Mouse (Mus musculus) heart, postnatal 0 days (tissue): ENCODE data around the gene Mast3. TPM values are rescaled to one million over a fixed set of nuclear protein-coding genes. Genes with fewer than 3 reads are reported as not detected.
A peak's percentile ranks its signal among the peaks of the same experiment; 100 is the strongest.

Source experiments
- ATAC-seq: fragments of 200-750 bp; cut with Nextera tagmentation; 2 replicates; pipeline ENCODE4 v1.8.0; 2017; ENCODE audit warnings: low read depth, moderate number of reproducible peaks, moderate library complexity; ENCODE audit not compliant: insufficient read depth
- DNase-seq: peaks from one replicate; pipeline ENCODE4 v3.0.0-alpha.2; 2016; ENCODE audit warnings: low spot score
- H3K27ac ChIP-seq: fragments of 300-500 bp; sonication (generic); 2 replicates; pipeline ENCODE4 v1.5.1; 2014; ENCODE audit warnings: low read depth, mild to moderate bottlenecking
- H3K27me3 ChIP-seq: fragments of 300-500 bp; sonication (generic); 2 replicates; pipeline ENCODE4 v1.6.1; 2014; ENCODE audit warnings: low read length, mixed read lengths; ENCODE audit not compliant: control insufficient read depth, insufficient read depth
- H3K36me3 ChIP-seq: fragments of 300-500 bp; sonication (generic); replicated peaks from 2 replicates; pipeline ENCODE4 v1.6.1; 2014; ENCODE audit warnings: low read length, mixed read lengths; ENCODE audit not compliant: control insufficient read depth, insufficient read depth
- H3K4me1 ChIP-seq: fragments of 300-500 bp; sonication (generic); 2 replicates; pipeline ENCODE4 v1.6.1; 2014; ENCODE audit warnings: antibody characterized with exemption; ENCODE audit not compliant: control insufficient read depth, insufficient read depth
- H3K4me2 ChIP-seq: fragments of 300-500 bp; sonication (generic); 2 replicates; pipeline ENCODE4 v1.6.1; 2014; ENCODE audit warnings: low read depth, mild to moderate bottlenecking, low read length, moderate library complexity
- H3K4me3 ChIP-seq: fragments of 300-500 bp; sonication (generic); 2 replicates; pipeline ENCODE4 v1.5.1; 2014; ENCODE audit warnings: low read depth, low read length
- H3K9ac ChIP-seq: fragments of 300-500 bp; sonication (generic); replicated peaks from 2 replicates; pipeline ENCODE4 v1.6.1; 2014; ENCODE audit warnings: low read depth, low read length, mixed read lengths
- H3K9me3 ChIP-seq: fragments of 300-500 bp; sonication (generic); replicated peaks from 2 replicates; pipeline ENCODE4 v1.6.1; 2016; ENCODE audit warnings: low read length; ENCODE audit not compliant: control insufficient read depth
- CTCF ChIP-seq: IDR thresholded peaks from 2 replicates; pipeline ENCODE4 v1.5.1; 2016; ENCODE audit warnings: antibody characterized with exemption, control low read depth, low read depth
- EP300 ChIP-seq: IDR thresholded peaks from 2 replicates; pipeline ENCODE4 v1.6.1; 2016; ENCODE audit warnings: antibody characterized with exemption, low read depth
- WGBS: fragments of 180-500 bp; shearing (Covaris S2); extraction: QIAGEN DNeasy Blood & Tissue Kit; methylation state at CpG from one replicate; pipeline ENCODE4 v1.1.7; 2014; 5-methylcytosine and 5-hydroxymethylcytosine counted together
- polyA plus RNA-seq: library from polyadenylated mRNA; unstranded; fragments of >200 nt; fragmentation: Nextera tagmentation; extraction: Ambion mirVana; gene quantifications from 2 replicates; pipeline ENCODE4 v1.2.1, GENCODE M21; 2015
- total RNA-seq: library from RNA; depleted of rRNA; stranded (reverse); fragments of >200 nt; gene quantifications from 2 replicates; pipeline ENCODE4 v1.2.3, GENCODE M21; 2014; ENCODE audit warnings: low replicate concordance

Gene Mast3
- total and polyA plus RNA-seq, 2 experiments from 2014 or later: 2.3 to 5.6 TPM

- peak overlapping the region; percentile 100; the same call in 1 of the 2 replicates for H3K4me2 ChIP-seq
- no peak overlapping the region for H3K27ac ChIP-seq
- no peak for DNase-seq
- TF ChIP-seq CTCF: no peak
- TF ChIP-seq EP300: no peak
- no peaks in the 10 kb centered on the region for H3K27me3 ChIP-seq
- WGBS: 92% methylated on average over 18 of the region's 18 CpGs
- peaks cover 19% of the 10 kb centered on the region for H3K36me3 ChIP-seq
- H3K9ac ChIP-seq: peak overlapping the region; percentile 95
- H3K4me1 ChIP-seq: peaks cover 26% of the 10 kb centered on the region
- no peak overlapping the region for H3K4me3 ChIP-seq
- H3K9me3 ChIP-seq: no peaks in the 10 kb centered on the region
- ATAC-seq: no peak
Measured at GRCm38 (mm10) chr8:70774740-70775139, 30.1 kb downstream of the Mast3 start.

GRCm38 (mm10) chr8:70773833-70774232, 31.0 kb downstream of the Mast3 start:
- TF ChIP-seq CTCF: no peak
- no peak; the same call in 1 of the 2 replicates for TF ChIP-seq EP300
- peak; percentile 28; the same call in 1 of the 2 replicates for ATAC-seq
- H3K4me2 ChIP-seq: no peak overlapping the region
- peak; percentile 85 for DNase-seq
- no peaks in the 10 kb centered on the region for H3K27me3 ChIP-seq
- peaks cover 26% of the 10 kb centered on the region for H3K4me1 ChIP-seq
- 24% methylated on average over 9 of the region's 9 CpGs for WGBS
- H3K9ac ChIP-seq: peak overlapping the region; percentile 21; the same call in 1 of the 2 replicates
- H3K27ac ChIP-seq: peak overlapping the region; percentile 46; the same call in 1 of the 2 replicates
- no peak overlapping the region for H3K4me3 ChIP-seq
- H3K36me3 ChIP-seq: peaks cover 22% of the 10 kb centered on the region
- no peaks in the 10 kb centered on the region for H3K9me3 ChIP-seq

GRCm38 (mm10) chr8:70773410-70773809, 31.4 kb downstream of the Mast3 start:
- no peak overlapping the region for H3K4me2 ChIP-seq
- no peak for ATAC-seq
- WGBS: 75% methylated on average over 5 of the region's 5 CpGs

GRCm38 (mm10) chr8:70772890-70773289, 32.0 kb downstream of the Mast3 start:
- Histone ChIP-seq H3K36me3 (peaks cover 31% of the 10 kb centered on the region), H3K27me3 (no peaks in the 10 kb centered on the region), H3K4me1 (peaks cover 23% of the 10 kb centered on the region), H3K4me2 (no peak overlapping the region), H3K27ac (no peak overlapping the region), H3K4me3 (no peak overlapping the region), H3K9ac (peak overlapping the region; percentile 21), H3K9me3 (no peaks in the 10 kb centered on the region)
- TF ChIP-seq EP300 (no peak), CTCF (no peak)
- ATAC-seq (no peak), DNase-seq (no peak)
- 78% methylated on average over 9 of the region's 9 CpGs for WGBS

More at GRCm38 (mm10) chr8:70773410-70773809, 31.4 kb downstream of the Mast3 start:
- peak overlapping the region; percentile 21 for H3K9ac ChIP-seq
- DNase-seq: no peak
- H3K36me3 ChIP-seq: peaks cover 27% of the 10 kb centered on the region
- H3K27me3 ChIP-seq: no peaks in the 10 kb centered on the region
- H3K9me3 ChIP-seq: no peaks in the 10 kb centered on the region
- TF ChIP-seq EP300 (no peak), CTCF (no peak)
- peaks cover 26% of the 10 kb centered on the region for H3K4me1 ChIP-seq
- H3K4me3 ChIP-seq: no peak overlapping the region
- H3K27ac ChIP-seq: no peak overlapping the region

- DNase-seq: no peak
- H3K36me3 ChIP-seq: peaks cover 34% of the 10 kb centered on the region
Measured at GRCm38 (mm10) chr8:70772075-70772474, 32.8 kb downstream of the Mast3 start.

GRCm38 (mm10) chr8:70771217-70771616, 33.6 kb downstream of the Mast3 start:
- Histone ChIP-seq H3K36me3 (peaks cover 34% of the 10 kb centered on the region), H3K4me2 (no peak overlapping the region), H3K9me3 (no peaks in the 10 kb centered on the region), H3K27me3 (no peaks in the 10 kb centered on the region), H3K9ac (no peak overlapping the region), H3K4me3 (no peak overlapping the region), H3K27ac (no peak overlapping the region), H3K4me1 (peaks cover 26% of the 10 kb centered on the region)
- no peak for DNase-seq
- 86% methylated on average over 7 of the region's 7 CpGs for WGBS
- TF ChIP-seq CTCF (no peak), EP300 (no peak)
- no peak for ATAC-seq

More at GRCm38 (mm10) chr8:70772075-70772474, 32.8 kb downstream of the Mast3 start:
- H3K4me3 ChIP-seq: no peak overlapping the region
- no peak overlapping the region for H3K9ac ChIP-seq
- no peaks in the 10 kb centered on the region for H3K9me3 ChIP-seq
- WGBS: 94% methylated on average over 13 of the region's 13 CpGs
- no peak overlapping the region for H3K4me2 ChIP-seq
- no peak overlapping the region for H3K27ac ChIP-seq
- no peak for TF ChIP-seq EP300
- no peaks in the 10 kb centered on the region for H3K27me3 ChIP-seq
- no peak for ATAC-seq
- peaks cover 18% of the 10 kb centered on the region for H3K4me1 ChIP-seq
